Mouse (Mus musculus) liver, postnatal 0 days (tissue): ENCODE results near the gene Fam57a.

ENCODE experiments used
- CTCF ChIP-seq: sonication (generic); IDR thresholded peaks from 2 replicates; pipeline ENCODE4 v1.5.1; 2016; ENCODE audit warnings: antibody characterized with exemption, low read depth
- EP300 ChIP-seq: IDR thresholded peaks from 2 replicates; pipeline ENCODE4 v1.6.1; 2016; ENCODE audit warnings: antibody characterized with exemption, low read depth, mild to moderate bottlenecking

DNA sequence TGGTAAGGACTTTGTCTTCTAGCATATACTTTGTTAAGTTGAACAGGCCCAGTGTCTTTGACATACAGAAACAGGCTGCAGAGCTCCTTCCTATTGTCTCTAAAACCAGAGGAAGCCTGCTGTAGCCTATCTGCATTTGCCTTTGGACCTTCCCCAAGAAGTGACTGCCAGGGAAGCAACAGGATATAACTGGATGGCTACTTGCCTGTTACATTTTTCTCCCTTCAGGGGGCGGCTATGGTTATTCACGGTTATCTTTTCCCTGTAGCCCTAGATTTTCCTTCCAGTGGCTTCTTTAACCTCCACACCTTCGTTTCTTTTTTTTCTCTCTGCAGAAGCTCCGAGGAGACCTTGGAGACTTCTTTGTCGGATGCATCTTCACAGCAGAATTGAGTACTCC is 27.3 kb downstream of the Fam57a start:
- no peak for TF ChIP-seq CTCF
- no peak for TF ChIP-seq EP300
